Mouse (Mus musculus) CH12.LX (cell line): ENCODE data around the gene Ptchd4. TPM values are rescaled to one million over a fixed set of nuclear protein-coding genes. Genes with fewer than 3 reads are reported as not detected.

Source experiments
- DNase-seq: peaks from one replicate; pipeline ENCODE4 v3.0.0-alpha.2; 2013; ENCODE audit errors: extremely low read depth
- H3K27ac ChIP-seq: 2 replicates; pipeline ENCODE4 v1.5.1; 2012; ENCODE audit warnings: low read depth, mild to moderate bottlenecking, control low read depth, moderate library complexity; ENCODE audit not compliant: insufficient read depth
- H3K27me3 ChIP-seq: replicated peaks from 2 replicates; pipeline ENCODE3; 2012; ENCODE audit warnings: inconsistent platforms
- H3K36me3 ChIP-seq, 2 experiments: replicated peaks in 1 of 2; 2 replicates each; pipeline versions ENCODE3 to v1.6.1; 2012; ENCODE audit warnings: inconsistent platforms in 1 of 2, low read length in 1 of 2, mild to moderate bottlenecking in 1 of 2, mixed read lengths in 1 of 2, moderate library complexity in 1 of 2; ENCODE audit not compliant: control insufficient read depth in 1 of 2, insufficient read depth in 1 of 2
- H3K4me1 ChIP-seq, 2 experiments: 2 replicates each; pipeline ENCODE4 v1.6.1; 2012; ENCODE audit warnings: inconsistent platforms in 1 of 2, moderate library complexity in 1 of 2; ENCODE audit not compliant: insufficient read depth in 2 of 2, control insufficient read depth in 1 of 2
- H3K4me2 ChIP-seq: 2 replicates; pipeline ENCODE4 v1.6.1; 2012; ENCODE audit warnings: low read depth, mild to moderate bottlenecking, control low read depth; ENCODE audit not compliant: poor library complexity, insufficient read depth, severe bottlenecking
- H3K4me3 ChIP-seq, 3 experiments: fragments of 150-350 bp in 1 of 3; sonication (generic) in 1 of 3; replicated peaks in 1 of 3; 2 replicates each; pipeline versions ENCODE3 to v1.5.1; 2011 to 2012; ENCODE audit warnings: low read depth in 2 of 3, low read length in 2 of 3, mild to moderate bottlenecking in 2 of 3, moderate library complexity in 2 of 3, control low read depth in 1 of 3, improper control_type of control experiment in 1 of 3, inconsistent platforms in 1 of 3, mixed read lengths in 1 of 3; ENCODE audit not compliant: poor library complexity in 1 of 3
- H3K79me2 ChIP-seq: replicated peaks from 2 replicates; pipeline ENCODE4 v1.6.1; 2012; ENCODE audit warnings: mild to moderate bottlenecking, moderate library complexity; ENCODE audit not compliant: control insufficient read depth, poor library complexity, insufficient read depth, severe bottlenecking; ENCODE audit errors: extremely low read depth
- H3K9ac ChIP-seq: 2 replicates; pipeline ENCODE4 v1.6.1; 2012; ENCODE audit warnings: low read depth, mild to moderate bottlenecking, control low read depth, moderate library complexity; ENCODE audit not compliant: insufficient read depth
- H3K9me3 ChIP-seq: replicated peaks from 2 replicates; pipeline ENCODE3; 2012; ENCODE audit warnings: low read length, inconsistent platforms, mixed read lengths
- BHLHE40 ChIP-seq: IDR thresholded peaks from 2 replicates; pipeline ENCODE4 v1.6.1; 2011; ENCODE audit warnings: mild to moderate bottlenecking, low read depth, low read length, improper control_type of control experiment
- CHD2 ChIP-seq: IDR thresholded peaks from 2 replicates; pipeline ENCODE4 v1.6.1; 2011; ENCODE audit warnings: low read length, improper control_type of control experiment
- E2F4 ChIP-seq: IDR thresholded peaks from 2 replicates; pipeline ENCODE4 v1.6.1; 2011; ENCODE audit warnings: low read depth, low read length, improper control_type of control experiment; ENCODE audit not compliant: insufficient replicate concordance
- EP300 ChIP-seq: IDR thresholded peaks from 2 replicates; pipeline ENCODE4 v1.6.1; 2011; ENCODE audit warnings: low read length, improper control_type of control experiment
- ETS1 ChIP-seq: conservative IDR thresholded peaks from 2 replicates; pipeline ENCODE4 v1.6.1; 2012; ENCODE audit warnings: low read depth, mild to moderate bottlenecking, inconsistent platforms, low read length, improper control_type of control experiment, moderate library complexity
- HCFC1 ChIP-seq: IDR thresholded peaks from 2 replicates; pipeline ENCODE4 v1.6.1; 2012; ENCODE audit warnings: low read depth, mild to moderate bottlenecking, inconsistent platforms, low read length, improper control_type of control experiment
- IRF4 ChIP-seq: IDR thresholded peaks from 2 replicates; pipeline ENCODE4 v1.6.1; 2014; ENCODE audit warnings: low read depth, mild to moderate bottlenecking, inconsistent platforms, low read length, improper control_type of control experiment
- JUN ChIP-seq: IDR thresholded peaks from 2 replicates; pipeline ENCODE4 v1.6.1; 2011; ENCODE audit warnings: low read depth, mild to moderate bottlenecking, low read length, improper control_type of control experiment, moderate library complexity; ENCODE audit not compliant: insufficient read depth
- MAX ChIP-seq: IDR thresholded peaks from 2 replicates; pipeline ENCODE4 v1.6.1; 2011; ENCODE audit warnings: low read length, improper control_type of control experiment
- MAZ ChIP-seq: IDR thresholded peaks from 2 replicates; pipeline ENCODE4 v1.6.1; 2012; ENCODE audit warnings: low read depth, mild to moderate bottlenecking, inconsistent platforms, low read length, improper control_type of control experiment, moderate library complexity
- MEF2A ChIP-seq: IDR thresholded peaks from 2 replicates; pipeline ENCODE4 v1.6.1; 2014; ENCODE audit warnings: low read depth, mild to moderate bottlenecking, inconsistent platforms, low read length, improper control_type of control experiment, borderline replicate concordance
- MXI1 ChIP-seq: IDR thresholded peaks from 2 replicates; pipeline ENCODE4 v1.6.1; 2011; ENCODE audit warnings: mild to moderate bottlenecking, low read depth, low read length, improper control_type of control experiment
- MYC ChIP-seq: IDR thresholded peaks from 2 replicates; pipeline ENCODE4 v1.6.1; 2011; ENCODE audit warnings: low read depth, mild to moderate bottlenecking, improper control_type of control experiment, low read length
- NELFE ChIP-seq: IDR thresholded peaks from 2 replicates; pipeline ENCODE4 v1.6.1; 2011; ENCODE audit warnings: low read depth, low read length, improper control_type of control experiment
- NRF1 ChIP-seq: IDR thresholded peaks from 2 replicates; pipeline ENCODE4 v1.6.1; 2014; ENCODE audit warnings: low read depth, mild to moderate bottlenecking, inconsistent platforms, low read length, improper control_type of control experiment, moderate library complexity
- PAX5 ChIP-seq: IDR thresholded peaks from 2 replicates; pipeline ENCODE4 v1.6.1; 2012; ENCODE audit warnings: low read length, inconsistent platforms, mixed read lengths
- POLR2AphosphoS2 ChIP-seq: IDR thresholded peaks from 2 replicates; pipeline ENCODE4 v1.6.1; 2011; ENCODE audit warnings: low read depth, low read length, improper control_type of control experiment
- RCOR1 ChIP-seq: conservative IDR thresholded peaks from 2 replicates; pipeline ENCODE4 v1.6.1; 2012; ENCODE audit warnings: low read depth, mild to moderate bottlenecking, inconsistent platforms, low read length, improper control_type of control experiment
- SIN3A ChIP-seq: IDR thresholded peaks from 2 replicates; pipeline ENCODE4 v1.6.1; 2012; ENCODE audit warnings: low read length, improper control_type of control experiment, inconsistent platforms
- SMC3 ChIP-seq: IDR thresholded peaks from 2 replicates; pipeline ENCODE4 v1.6.1; 2011; ENCODE audit warnings: low read depth, low read length, improper control_type of control experiment
- UBTF ChIP-seq: IDR thresholded peaks from 2 replicates; pipeline ENCODE4 v1.6.1; 2012; ENCODE audit warnings: low read depth, mild to moderate bottlenecking, inconsistent platforms, low read length, improper control_type of control experiment, moderate library complexity
- USF1 ChIP-seq: IDR thresholded peaks from 2 replicates; pipeline ENCODE4 v1.6.1; 2014; ENCODE audit warnings: low read depth, mild to moderate bottlenecking, inconsistent platforms, low read length, improper control_type of control experiment
- USF2 ChIP-seq: conservative IDR thresholded peaks from 2 replicates; pipeline ENCODE4 v1.6.1; 2011; ENCODE audit warnings: low read depth, low read length, improper control_type of control experiment
- ZMIZ1 ChIP-seq: IDR thresholded peaks from 2 replicates; pipeline ENCODE4 v1.6.1; 2012; ENCODE audit warnings: low read depth, mild to moderate bottlenecking, inconsistent platforms, low read length, improper control_type of control experiment
- ZNF384 ChIP-seq: IDR thresholded peaks from 2 replicates; pipeline ENCODE4 v1.6.1; 2012; ENCODE audit warnings: low read depth, low read length, improper control_type of control experiment, inconsistent platforms
- dilution Hi-C: fragments of 300-500 bp; cut with MboI; formaldehyde crosslinking; loops from 2 replicates; pipeline ENCODE4 v1.14.3; 2020; ENCODE audit warnings: low sequenced_read_pairs; ENCODE audit not compliant: extremely low pct_unique_long_range_greater_than_20kb, extremely low pct_ligation_motif_present
- in situ Hi-C: fragments of 300-500 bp; cut with MboI; formaldehyde crosslinking; loops from 3 replicates; pipeline ENCODE4 v1.14.3; 2019; ENCODE audit warnings: low sequenced_read_pairs, low pct_ligation_motif_present, low pct_unique_long_range_greater_than_20kb, mixed read lengths
- polyA plus RNA-seq: library from polyadenylated mRNA; unstranded; fragments of >175 nt; gene quantifications from 2 replicates; pipeline ENCODE4 v1.2.1, GENCODE M21; 2012; ENCODE audit warnings: low read depth; ENCODE audit not compliant: insufficient read length
- total RNA-seq, 2 experiments: library from RNA; depleted of rRNA; stranded (reverse); fragments of 300-350 nt in 1 of 2; fragments of >200 nt in 1 of 2; gene quantifications; 2 replicates each; pipeline ENCODE4 v1.2.3; 2012 to 2014

The Ptchd4 gene
- total and polyA plus RNA-seq, 3 experiments, result not detected

DNA sequence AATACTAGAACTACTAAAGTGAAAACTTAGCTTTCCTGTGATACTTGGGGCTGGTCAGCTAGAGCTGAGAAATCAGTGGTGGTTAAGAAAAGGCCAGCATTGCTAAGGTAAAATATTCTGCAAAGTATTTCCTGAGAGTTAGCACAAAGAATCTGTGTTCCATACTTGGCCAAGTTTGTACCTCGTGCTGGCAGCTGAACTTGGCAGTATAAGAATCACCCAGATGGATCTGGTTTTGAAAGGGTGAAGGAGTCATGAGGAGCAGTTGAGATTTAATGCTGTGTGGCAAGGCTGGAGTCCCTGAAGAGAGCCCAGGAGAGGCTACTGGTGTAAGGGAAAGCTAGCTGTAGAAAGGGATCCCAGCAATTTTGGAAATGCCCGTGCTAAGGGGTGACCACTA lies 140.7 kb downstream of the Ptchd4 start:
- Histone ChIP-seq H3K4me1 (no peaks in the 10 kb centered on the region), H3K9ac (no peak overlapping the region), H3K4me2 (no peak overlapping the region), H3K79me2 (no peaks in the 10 kb centered on the region), H3K27me3 (no peaks in the 10 kb centered on the region), H3K36me3 (no peaks in the 10 kb centered on the region), H3K4me3 (no peak overlapping the region), H3K27ac (no peak overlapping the region), H3K9me3 (peaks cover under 1% of the 10 kb centered on the region)
- TF ChIP-seq NELFE (no peak), IRF4 (no peak), MAX (no peak), RCOR1 (no peak), MYC (no peak), MAZ (no peak), SMC3 (no peak), ZMIZ1 (no peak), E2F4 (no peak), CHD2 (no peak), BHLHE40 (no peak), USF1 (no peak), ETS1 (no peak)
- dilution Hi-C loops (no loop called here), in situ Hi-C loops (no loop called here)
- DNase-seq, result no peak

DNA sequence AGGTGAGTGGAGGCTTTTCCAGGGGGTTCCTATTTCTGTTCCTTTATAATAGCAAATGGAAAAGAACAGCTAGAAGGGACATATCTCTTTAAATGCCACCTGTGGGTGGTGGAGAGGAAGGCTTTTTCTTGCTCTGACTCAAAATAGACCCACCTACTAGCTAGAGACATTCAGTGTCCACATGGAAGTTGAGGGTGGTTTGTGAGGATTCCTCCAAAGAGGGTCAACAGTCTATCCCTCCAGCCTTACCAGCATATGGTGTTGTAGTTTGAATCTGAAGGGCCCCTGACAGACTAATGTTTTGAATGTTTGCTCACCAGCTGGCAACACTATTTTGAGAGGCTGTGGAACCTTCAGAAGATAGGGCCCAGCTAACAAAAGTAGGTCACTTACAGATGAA lies 147.0 kb downstream of the Ptchd4 start:
- in situ Hi-C loops, result no loop called here
- no peaks in the 10 kb centered on the region for H3K79me2 ChIP-seq
- TF ChIP-seq RCOR1, result no peak
- no peak for TF ChIP-seq UBTF
- no peak for TF ChIP-seq MXI1
- no peak for TF ChIP-seq MAX
- TF ChIP-seq SIN3A, result no peak
- no peak for TF ChIP-seq E2F4
- TF ChIP-seq POLR2AphosphoS2, result no peak
- no peak for TF ChIP-seq HCFC1
- no peak for TF ChIP-seq USF1
- no peak for TF ChIP-seq ZNF384
- no peak for TF ChIP-seq JUN
- no peak for TF ChIP-seq MAZ
- no peak for TF ChIP-seq ETS1
- no peak for TF ChIP-seq USF2
- no peak for TF ChIP-seq NRF1
- no peak for TF ChIP-seq EP300
- no peak for TF ChIP-seq MEF2A
- TF ChIP-seq BHLHE40, result no peak
- TF ChIP-seq CHD2, result no peak
- TF ChIP-seq PAX5, result no peak
- H3K4me3 ChIP-seq, result no peak overlapping the region
- no peak overlapping the region for H3K4me2 ChIP-seq
- no peaks in the 10 kb centered on the region for H3K36me3 ChIP-seq
- no peak overlapping the region for H3K27ac ChIP-seq
- dilution Hi-C loops, result no loop called here
- no peak for DNase-seq
- H3K4me1 ChIP-seq, result no peaks in the 10 kb centered on the region
- H3K9ac ChIP-seq, result no peak overlapping the region
- H3K27me3 ChIP-seq, result no peaks in the 10 kb centered on the region
- peaks cover 5% of the 10 kb centered on the region for H3K9me3 ChIP-seq
